Mouse (Mus musculus) right cerebral cortex, adult 2 months (tissue): ENCODE measurements around the gene Grk6.

ENCODE experiments used
- DNase-seq, 2 experiments: peaks; one replicate each; pipeline ENCODE4 v3.0.0; 2021 to 2022; ENCODE audit warnings: low spot score in 2 of 2

Grk6 gene

GRCm38 (mm10) chr13:55464027-55464884 is 19.4 kb downstream of the Grk6 start, which contains the start of gene Prr7:
Gene Prr7 (plus strand): TSS chr13:55464267.
- peak; percentile 70 to 78 for DNase-seq

- DNase-seq: no peak
These were observed 20.3 kb downstream of the Grk6 start for GRCm38 (mm10) chr13:55465184-55465583.

DNA sequence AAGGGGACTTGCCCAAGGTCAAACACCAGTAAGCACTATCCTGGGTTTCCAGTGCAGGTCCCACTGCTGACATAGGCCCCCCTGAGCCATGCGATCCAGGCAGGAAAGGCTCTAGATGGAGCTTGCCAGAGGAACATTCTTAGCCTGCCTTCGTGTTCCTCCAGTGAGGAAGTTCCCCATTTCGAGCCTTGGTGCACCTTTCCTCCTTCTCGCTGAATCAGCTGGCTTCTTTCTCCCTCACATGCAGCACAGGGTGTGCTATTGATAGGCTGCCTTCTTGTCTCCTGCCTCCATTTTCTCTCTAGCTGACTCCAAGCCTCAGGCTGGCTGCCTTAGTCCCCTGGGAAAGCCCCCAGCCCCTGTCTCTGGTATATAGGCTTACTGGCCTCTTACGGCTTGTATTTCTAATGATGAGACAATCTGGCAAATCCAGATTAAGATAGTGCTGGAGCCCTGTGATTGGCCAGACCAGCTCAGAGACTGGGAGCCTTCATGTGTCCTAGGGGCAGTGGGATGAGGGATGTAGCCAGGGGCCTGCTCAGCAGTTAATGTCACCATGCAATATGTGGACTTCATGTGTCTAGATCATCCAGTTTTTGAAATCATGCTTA is 21.1 kb downstream of the Grk6 start:
- DNase-seq: peak in 1 of 2 experiments; percentile 46

- no peak for DNase-seq
These were observed 24.1 kb downstream of the Grk6 start for GRCm38 (mm10) chr13:55468851-55469560.

DNA sequence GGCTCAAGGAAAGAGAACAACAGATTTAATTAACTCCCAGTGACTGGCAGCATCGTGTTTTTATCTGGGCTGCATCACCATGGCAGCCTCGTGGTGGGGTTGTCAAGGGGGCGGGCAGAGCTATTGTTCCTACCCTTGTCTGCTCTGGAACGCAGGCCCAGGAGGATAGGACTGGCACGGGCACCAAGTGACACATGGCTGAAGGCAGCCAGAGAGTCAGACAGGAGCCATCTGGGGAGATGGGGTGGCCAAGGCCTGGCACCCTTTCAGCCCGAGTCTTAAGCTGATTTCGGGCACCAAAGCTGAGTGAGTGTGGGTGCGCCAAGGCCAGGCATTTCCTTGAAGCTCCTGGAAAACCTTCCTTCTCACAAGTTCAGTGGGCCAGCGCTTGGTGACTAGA is 25.5 kb downstream of the Grk6 start:
- peak; percentile 54 to 68 for DNase-seq

DNA sequence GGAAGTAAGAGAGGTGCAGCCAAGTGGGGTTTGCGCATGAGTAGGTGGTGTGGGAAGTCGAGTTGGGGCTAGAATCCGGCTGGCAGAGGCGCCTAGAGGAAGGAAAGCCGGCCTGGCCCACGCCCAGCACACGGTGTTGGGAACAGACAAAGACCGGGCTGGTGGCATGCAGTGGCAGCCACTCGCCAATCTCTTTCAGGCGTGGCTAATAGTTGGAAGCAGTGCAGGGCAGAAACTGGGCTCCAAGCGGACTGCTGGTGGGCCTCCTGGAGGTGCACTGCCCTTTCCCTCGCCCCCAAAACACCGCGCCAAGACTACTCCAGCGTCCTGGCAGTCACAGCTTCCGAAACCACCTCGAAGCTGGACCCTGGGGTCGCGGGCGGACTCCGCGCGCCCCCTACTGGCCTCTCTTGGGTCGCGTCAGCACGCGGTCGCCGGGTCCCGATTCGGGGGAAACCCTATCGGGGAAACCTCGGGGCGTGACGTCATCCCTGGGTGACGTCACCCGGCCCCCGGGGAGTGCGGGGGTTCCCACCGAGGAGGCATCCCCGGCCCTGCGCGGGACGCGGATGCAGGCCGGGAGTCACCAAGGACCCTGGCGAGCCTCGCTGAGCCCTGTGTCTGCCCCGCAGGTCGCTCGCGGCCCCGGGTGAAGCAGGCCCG is 26.4 kb downstream of the Grk6 start:
- peak; percentile 77 to 81 for DNase-seq

DNA sequence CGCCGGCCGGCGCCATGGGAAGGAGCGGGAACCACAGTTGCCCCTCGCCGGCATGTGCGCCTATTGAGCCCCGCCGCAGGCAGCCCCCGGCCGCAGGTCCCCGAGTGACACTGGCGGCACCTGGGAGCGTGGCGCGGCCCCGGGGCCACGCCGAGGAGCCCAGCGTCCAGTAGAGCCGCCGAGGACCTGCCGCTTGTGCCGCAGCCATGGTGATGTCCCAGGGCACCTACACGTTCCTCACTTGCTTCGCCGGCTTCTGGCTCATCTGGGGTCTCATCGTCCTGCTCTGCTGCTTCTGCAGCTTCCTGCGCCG is 26.9 kb downstream of the Grk6 start:
- no peak for DNase-seq

DNA sequence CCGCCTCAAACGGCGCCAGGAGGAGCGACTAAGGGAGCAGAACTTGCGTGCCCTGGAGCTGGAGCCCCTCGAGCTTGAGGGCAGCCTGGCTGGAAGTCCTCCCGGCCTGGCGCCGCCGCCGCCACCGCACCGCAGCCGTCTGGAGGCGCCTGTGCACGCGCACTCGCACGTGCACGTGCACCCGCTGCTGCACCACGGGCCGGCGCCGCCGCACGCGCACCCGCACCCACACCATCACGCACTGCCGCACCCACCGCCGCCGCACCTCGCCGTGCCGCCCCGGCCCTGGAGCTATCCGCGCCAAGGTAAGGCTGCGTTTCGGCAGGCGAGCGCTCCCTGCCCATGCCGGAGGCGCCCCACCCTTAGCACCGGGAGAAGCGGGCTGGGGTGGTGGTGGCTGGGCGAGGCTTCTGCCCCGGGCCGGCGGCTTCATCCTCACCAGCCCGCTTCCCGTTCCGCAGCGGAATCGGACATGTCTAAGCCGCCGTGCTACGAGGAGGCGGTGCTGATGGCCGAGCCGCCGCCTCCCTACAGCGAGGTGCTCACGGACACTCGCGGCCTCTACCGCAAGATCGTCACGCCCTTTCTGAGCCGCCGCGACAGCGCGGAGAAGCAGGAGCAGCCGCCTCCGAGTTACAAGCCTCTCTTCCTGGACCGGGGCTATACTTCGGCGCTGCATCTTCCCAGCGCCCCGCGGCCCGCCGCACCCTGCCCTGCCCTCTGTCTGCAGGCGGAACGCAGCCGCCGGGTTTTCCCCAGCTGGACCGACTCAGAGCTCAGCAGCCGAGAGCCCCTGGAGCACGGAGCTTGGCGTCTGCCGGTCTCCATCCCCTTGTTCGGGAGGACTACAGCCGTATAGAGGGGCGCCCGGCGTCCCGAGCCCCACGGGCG is 27.5 kb downstream of the Grk6 start:
- peak; percentile 79 to 81 for DNase-seq

GRCm38 (mm10) chr13:55473076-55473831 is 28.4 kb downstream of the Grk6 start:
- DNase-seq: peak; percentile 47 to 53

GRCm38 (mm10) chr13:55473961-55474360 is 29.1 kb downstream of the Grk6 start:
- DNase-seq: no peak

DNA sequence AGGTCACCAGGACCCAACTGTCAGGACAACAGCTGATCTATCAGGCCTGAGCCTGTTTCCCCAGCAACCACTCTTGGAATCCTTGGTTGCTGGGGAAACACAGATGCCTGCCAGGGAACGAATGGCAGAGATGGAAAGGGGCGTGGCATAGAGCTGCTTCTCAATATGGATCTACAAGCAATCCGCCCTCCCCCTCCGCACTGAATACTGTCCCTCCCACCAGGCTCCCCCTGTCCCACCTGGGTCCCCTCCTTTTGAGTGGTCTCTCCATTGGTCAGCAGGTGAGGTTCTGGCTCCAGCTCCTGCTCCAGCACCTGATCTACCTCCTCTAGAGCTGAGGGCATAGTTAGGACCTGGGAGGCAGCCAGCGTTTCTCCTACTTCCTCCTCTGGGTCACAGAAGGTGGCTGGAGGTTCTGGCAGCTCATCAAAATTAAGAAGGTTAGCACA is 29.8 kb downstream of the Grk6 start:
- peak; percentile 71 to 79 for DNase-seq

- no peak for DNase-seq
These were observed 30.9 kb downstream of the Grk6 start for GRCm38 (mm10) chr13:55475750-55476149.

DNA sequence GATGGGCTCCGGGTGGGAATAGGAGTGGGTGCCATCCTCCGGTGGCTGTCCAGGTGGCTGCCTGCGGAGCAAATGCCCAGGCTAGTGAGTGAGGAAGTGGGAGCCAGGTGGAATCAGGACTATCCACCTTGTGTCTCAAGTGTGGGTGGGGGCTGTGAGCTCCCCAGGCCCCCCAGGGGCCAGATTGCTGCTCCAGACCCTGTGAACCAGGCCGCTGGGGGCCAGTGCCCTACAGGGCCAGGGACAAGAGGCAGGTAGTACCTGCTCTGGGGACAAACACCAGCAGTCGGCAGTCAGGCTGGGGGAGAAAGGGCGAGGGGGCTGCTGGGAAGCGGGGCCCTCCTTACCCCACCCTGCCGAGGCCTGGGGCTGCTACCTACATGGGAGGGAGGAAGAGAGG is 31.4 kb downstream of the Grk6 start:
- DNase-seq: no peak

GRCm38 (mm10) chr13:55477492-55477891 is 32.6 kb downstream of the Grk6 start:
- DNase-seq: no peak

DNA sequence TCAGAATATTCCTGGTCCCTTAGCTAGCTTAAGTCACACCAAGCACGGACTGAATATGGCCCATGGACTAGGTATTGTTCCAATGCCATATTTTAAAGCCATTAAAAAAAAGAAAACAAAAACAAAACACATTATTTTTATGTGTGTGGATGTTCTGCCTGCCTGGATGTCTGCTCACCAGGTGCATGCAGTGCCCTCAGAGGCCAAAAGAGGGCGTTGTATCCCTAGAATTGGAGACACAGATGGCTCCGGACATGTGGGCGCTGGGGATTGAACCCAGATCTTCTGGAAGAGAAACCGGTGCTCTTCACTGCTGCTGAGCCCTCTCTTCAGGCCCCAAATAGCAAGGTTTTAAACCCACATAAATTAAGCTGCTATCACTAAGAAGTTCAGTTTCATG is 33.2 kb downstream of the Grk6 start:
- DNase-seq: peak; percentile 62 to 67

- DNase-seq: peak in 1 of 2 experiments; percentile 17
These were observed 34.1 kb downstream of the Grk6 start for GRCm38 (mm10) chr13:55479008-55479407.

GRCm38 (mm10) chr13:55479929-55480328 is 35.1 kb downstream of the Grk6 start:
- DNase-seq: no peak

DNA sequence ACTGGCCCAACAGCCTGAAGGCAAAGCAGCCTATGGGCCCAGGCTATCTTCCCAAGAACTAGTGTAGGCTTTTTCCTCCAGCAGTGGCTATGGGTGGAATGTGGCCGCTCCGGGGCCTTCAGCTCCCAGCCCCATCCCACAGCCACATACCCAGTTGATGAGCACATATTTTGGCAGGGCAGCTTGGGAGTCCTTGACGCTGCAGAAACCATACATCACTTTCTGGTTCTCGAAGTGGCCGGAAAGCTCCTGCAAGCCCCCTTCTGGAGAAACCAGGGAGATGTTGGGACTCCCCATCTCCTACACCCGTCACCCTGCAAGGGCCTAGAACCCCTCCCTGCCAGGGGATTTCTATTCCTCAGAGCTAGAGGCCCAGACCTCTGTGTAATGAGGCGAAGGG is 37.7 kb downstream of the Grk6 start:
- DNase-seq: no peak

GRCm38 (mm10) chr13:55483071-55483470 is 38.2 kb downstream of the Grk6 start:
- no peak for DNase-seq

GRCm38 (mm10) chr13:55483593-55483992 is 38.7 kb downstream of the Grk6 start:
- peak; percentile 96 to 97 for DNase-seq
